Mouse (Mus musculus) testis, postnatal 10 days (tissue): ENCODE measurements at regions not wholly inside any gene's neighbourhood (a gene's known extent, or its start where the extent isn't known, plus 50 kb on each side); places are given as distances from the start of the nearest gene placed in this dataset.

Experiments used
- DNase-seq: peaks from one replicate; pipeline ENCODE4 v3.0.0; 2021; ENCODE audit warnings: low spot score

DNA sequence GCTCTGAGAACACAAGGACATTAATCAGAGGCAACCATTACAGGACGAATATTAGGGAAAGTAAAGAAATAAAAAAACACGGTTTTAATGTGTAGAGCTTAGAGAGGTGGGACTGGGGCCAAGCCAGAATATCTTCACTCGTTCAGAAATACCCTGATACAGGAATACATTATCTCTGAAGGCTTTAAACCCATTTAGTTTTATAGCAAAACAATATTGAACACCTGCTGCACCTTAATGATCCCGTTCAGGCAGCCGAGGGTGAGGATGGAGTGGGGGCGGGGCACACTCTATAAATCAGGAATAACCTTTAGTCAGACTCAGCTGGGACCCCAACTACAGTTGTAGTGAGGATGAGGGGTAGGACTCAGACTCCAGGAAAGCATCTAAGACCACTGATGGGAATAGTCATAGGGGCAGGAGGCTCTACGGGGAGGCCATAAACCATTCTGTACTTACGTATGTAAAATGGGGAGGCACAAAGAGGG lies 508.0 kb upstream of the Adam5 start:
- DNase-seq: no peak

- DNase-seq: no peak
Observed at GRCm38 (mm10) chr8:25331161-25331776, 507.1 kb upstream of the Adam5 start.

DNA sequence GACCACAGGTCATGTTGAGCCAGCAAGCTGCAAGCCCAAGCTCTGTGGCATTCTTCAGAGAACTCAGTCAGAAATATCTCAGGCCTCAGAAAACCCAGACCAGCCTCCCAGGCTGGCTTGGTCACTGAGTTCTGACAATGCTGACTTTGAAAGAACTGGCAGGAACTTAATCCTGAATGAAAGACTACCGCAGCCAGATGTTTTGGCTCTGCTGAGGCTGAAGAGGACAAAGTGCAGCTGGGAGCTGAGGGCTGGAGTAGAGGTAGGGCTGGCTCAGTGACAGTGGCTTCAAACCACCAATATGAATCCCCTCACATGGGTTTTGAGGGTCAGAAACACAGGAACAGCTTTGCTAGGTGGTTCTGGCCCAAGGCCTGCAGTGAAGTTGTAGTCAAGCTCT lies 505.6 kb upstream of the Adam5 start:
- DNase-seq: no peak

GRCm38 (mm10) chr8:25328318-25328717 lies 504.1 kb upstream of the Adam5 start:
- DNase-seq: no peak

GRCm38 (mm10) chr8:25326930-25327329 lies 502.8 kb upstream of the Adam5 start:
- no peak for DNase-seq

DNA sequence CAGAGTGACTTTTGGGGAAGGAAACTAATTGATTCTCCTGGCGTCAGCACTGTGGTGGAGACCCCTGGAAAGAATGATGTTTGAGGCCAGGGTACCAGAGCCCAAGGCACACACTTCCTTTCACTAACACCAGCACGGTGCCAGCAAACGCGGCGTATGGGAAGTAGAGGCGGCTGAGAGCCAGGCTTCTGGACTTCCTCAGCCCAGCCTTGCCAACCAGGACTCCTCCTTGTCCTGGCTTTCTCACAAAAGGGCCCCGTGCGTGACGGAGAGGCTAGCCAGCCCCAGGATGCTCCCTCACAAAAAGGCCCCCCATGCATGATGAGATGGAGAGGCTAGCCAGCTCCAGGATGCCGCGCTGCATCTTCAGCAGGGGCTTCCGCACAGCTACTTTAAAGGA lies 502.1 kb upstream of the Adam5 start:
- no peak for DNase-seq

GRCm38 (mm10) chr8:25324731-25325130 lies 500.6 kb upstream of the Adam5 start:
- no peak for DNase-seq

DNA sequence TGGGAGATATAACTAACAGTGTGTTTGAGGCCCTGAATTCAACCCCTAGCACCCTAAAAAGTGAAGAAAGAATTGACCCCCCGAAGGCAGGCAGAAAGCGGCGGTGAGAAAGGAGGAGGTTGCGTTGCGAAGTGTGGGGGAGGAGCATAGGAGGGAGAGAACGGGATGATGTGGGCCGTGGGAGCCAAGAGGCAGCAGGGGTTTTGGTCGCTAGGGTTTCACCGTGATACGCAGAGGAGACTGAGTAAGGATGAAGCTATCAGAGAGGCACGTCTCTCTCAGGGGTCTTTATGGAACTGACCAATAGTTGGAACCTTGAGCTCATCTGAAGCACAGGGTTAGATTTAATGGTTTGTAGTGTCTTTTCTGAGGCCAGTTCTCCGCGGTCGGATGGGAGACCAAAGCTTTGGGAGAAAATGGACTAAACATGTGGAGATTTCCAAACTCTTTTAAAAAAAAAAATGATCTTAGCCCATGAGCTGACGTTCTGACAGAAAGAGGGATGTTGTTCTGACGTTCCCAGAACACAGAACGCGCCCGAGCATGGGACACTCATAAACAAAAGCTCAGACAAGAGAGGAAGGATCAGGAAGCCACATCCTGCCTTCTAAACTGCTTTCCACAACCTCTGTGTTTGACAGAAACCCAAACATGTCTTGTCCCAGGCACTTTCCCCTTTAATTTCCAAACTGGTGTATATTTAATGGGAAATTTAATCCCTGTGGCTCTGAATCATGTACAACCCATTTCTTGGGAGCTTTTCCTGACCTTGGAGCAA lies 499.7 kb upstream of the Adam5 start:
- DNase-seq: no peak

GRCm38 (mm10) chr8:25316383-25316782 lies 492.2 kb upstream of the Adam5 start:
- DNase-seq: no peak

- no peak for DNase-seq
Observed at GRCm38 (mm10) chr8:25311811-25312533, 487.8 kb upstream of the Adam5 start.

DNA sequence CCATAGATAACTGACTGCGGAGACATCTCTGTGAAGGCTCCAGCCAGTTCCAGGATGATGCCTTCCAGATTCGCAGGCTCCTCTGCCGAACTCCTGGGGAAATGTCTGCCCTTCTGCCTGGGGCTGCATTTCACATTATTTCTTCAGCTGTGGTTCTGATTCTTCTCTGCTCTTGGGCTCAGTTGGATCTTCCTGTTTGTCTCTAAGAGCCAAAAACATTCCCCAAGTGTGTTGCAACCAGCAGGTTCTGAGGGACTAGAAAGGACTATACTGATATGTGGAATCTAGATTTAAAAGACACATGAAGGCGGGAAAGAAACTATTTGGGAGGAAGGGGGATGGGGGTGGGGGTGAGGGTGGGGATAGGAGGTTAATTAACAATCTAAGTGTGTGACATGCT lies 483.8 kb upstream of the Adam5 start:
- no peak for DNase-seq

- DNase-seq: no peak
Observed at GRCm38 (mm10) chr8:25307511-25307910, 483.3 kb upstream of the Adam5 start.

DNA sequence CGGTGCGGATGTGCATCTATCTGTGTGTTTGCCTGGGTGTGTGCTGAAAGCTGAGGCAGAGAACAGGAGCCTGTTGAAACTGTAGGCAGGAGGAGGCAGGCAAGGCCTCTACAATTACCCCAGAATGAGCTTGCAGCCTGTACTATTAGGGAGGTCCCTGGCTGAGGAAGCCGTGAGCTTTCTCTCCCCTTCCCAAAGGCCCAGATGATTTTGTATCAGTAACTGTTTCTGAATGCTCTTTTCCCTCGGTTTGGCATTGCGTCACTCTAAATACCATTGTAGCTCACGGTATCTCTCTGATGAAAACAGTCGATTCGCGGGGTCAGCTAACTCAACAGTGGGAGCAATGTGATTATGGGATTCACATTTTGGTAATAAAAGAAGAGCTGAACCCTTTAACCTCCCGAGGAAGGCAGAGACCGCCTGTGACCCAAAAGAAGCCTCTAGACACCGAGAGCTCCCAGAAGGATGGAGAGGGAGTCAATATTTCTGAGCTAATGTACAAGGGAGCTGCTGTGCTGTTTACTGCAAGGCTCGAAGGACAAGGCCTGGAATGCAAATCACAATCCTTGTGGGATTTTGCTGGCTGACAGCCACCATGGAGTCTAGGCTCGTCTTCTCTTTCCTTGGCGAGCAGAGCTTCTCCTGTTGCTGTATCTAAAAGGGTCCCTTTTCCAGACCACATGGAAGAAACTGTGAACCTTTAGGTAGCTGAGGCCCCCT lies 482.8 kb upstream of the Adam5 start:
- DNase-seq: peak; percentile 59
